Mouse (Mus musculus) thymus, postnatal 10 days (tissue): ENCODE results near the gene Gtf3c5.

Experiments used
- DNase-seq, 2 experiments: peaks; one replicate each; pipeline ENCODE4 v3.0.0; 2021; ENCODE audit warnings: low spot score in 2 of 2

Gene Gtf3c5

DNA sequence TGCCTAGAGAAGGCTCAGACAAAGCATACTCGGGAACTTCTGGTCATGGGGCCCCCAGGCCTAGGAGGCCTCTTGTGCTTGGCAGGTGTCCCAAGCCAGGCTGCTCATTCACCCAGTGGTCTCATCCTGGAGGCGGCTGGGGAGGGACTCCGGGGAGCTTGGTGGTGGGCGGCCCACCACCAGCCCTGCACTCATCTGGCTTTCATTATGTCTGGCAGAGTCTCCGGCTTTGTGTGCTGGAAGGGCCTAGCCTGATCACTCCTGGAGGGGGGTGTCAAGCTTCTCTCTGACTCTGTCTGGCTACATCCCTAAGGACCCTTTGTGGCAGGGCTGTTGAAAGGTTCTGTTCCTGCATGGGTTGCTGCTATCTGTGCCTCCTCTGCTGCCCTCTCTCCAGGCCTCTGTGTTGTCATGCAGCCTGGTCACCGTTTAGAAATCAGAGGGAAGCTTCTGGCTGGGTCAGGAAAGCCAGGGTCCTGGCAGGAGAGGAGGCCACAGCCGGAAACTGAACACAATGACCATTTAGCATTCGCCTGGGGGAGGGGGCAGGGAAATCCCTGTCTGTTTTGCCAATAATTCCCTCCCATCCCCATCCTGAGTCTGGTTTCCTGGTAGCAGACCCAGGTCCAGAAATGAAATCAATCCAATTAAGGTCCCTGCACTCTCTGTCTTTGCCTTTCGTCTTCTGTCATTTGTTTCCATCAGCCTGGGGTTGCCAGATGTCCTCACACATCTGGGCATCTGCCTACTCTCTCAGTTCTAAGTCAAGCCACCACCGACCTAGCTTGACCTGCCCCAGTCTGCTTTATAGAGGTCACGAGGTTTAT is 48.9 kb downstream of the Gtf3c5 start:
- no peak for DNase-seq

DNA sequence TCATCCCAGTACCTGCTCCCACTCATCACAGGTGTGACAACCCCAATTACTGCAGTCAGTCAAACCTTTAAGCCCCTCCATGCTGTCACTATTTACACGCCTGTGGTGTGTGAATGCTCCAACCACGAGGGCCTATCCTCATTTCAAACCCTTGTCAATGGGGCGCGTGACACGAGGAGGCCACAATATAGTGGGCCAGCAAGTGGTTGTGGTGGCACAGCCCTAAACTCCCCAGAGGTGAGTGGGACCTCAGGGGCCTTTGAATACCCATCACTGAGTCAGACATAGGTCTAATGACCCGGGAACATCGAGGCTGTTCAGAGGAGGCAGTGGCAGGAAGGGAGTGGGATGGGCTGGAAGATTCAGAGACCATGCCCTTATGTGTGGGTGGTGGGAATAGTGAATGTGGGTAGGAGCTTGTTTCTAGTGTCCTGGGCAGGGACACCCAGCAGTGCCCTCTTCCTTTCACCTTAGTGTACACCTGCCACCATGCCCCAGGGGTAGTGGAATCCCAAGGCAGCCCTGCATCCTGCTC is 49.6 kb downstream of the Gtf3c5 start:
- DNase-seq = no peak

DNA sequence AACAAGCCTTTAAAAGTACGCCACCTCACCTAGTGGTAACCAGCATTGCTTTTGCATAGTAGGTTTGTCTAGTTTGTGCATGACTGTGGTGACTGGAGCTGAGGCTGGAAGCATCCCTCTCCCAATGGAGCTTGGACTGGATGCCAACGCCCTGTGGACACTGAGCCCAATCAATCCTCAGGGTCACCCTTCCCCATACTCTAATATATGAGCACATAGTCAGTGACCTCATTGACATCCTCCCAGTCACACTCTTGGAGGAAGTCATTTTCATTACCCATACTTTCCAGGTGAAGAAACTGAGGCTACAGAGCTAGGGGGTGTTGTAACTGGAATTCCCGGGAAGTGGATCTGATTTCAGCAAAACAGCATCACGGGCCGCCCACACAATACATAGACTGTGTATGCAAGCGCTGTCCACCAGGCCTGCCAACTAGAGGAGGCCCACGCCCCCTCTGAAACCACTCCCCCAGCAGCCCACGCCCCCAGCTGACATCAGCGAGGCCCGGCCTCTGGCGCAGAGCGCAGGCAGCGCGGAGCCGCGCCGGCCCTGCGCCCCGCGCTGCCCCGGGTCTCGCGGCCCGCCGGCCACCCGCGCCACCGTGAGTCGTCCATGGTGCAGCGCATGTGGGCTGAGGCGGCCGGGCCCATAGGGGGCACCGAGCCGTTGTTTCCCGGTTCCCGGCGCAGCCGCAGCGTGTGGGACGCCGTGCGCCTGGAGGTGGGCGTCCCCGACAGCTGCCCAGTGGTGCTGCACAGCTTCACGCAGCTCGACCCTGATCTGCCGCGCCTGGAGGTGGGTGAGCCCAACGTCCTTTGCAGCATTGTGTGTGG is 50.4 kb downstream of the Gtf3c5 start:
- DNase-seq = peak; percentile 53 to 55

DNA sequence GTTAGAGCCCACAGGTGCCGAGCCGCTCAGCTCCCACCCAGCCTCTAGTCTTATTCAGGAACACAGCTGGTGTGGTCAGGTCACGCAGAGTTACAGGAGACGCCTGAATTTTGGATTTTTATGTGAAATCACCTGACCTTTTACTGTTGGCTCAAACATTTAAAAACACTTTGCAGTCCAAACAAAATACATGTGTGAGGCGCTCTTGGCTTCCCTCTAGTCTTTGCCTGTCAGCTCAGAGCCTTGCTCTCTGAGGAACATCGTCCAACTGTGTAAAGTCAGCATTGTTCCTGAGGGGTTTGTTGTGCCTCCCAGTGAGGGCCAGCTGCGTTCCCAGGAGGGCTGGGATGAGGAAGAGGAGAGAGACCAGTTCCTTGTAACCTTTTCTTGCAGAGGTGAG is 53.2 kb downstream of the Gtf3c5 start:
- DNase-seq = no peak

DNA sequence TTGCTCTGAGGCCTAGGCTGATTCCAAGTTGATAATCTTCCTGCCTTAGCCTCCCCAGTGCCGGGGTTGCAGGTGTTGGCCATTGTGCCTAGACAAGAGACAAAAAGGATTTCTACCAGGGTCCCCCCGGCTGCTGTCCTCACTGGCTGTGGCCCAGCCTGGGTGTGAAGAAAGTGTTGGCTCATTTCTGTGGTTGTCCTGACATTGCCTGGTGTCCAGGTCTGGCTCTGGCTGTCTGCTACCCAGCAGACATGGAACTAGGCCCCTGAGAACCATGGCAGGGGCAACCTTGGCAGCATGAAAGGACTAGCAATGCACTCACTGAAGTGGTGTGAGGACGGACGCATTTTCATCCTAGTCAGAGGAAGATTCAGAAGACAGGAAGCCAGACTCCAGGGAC is 53.7 kb downstream of the Gtf3c5 start:
- DNase-seq = no peak

GRCm38 (mm10) chr2:28528354-28528730 is 55.2 kb downstream of the Gtf3c5 start:
- DNase-seq = no peak

GRCm38 (mm10) chr2:28527436-28528353 is 55.9 kb downstream of the Gtf3c5 start:
- DNase-seq = no peak

DNA sequence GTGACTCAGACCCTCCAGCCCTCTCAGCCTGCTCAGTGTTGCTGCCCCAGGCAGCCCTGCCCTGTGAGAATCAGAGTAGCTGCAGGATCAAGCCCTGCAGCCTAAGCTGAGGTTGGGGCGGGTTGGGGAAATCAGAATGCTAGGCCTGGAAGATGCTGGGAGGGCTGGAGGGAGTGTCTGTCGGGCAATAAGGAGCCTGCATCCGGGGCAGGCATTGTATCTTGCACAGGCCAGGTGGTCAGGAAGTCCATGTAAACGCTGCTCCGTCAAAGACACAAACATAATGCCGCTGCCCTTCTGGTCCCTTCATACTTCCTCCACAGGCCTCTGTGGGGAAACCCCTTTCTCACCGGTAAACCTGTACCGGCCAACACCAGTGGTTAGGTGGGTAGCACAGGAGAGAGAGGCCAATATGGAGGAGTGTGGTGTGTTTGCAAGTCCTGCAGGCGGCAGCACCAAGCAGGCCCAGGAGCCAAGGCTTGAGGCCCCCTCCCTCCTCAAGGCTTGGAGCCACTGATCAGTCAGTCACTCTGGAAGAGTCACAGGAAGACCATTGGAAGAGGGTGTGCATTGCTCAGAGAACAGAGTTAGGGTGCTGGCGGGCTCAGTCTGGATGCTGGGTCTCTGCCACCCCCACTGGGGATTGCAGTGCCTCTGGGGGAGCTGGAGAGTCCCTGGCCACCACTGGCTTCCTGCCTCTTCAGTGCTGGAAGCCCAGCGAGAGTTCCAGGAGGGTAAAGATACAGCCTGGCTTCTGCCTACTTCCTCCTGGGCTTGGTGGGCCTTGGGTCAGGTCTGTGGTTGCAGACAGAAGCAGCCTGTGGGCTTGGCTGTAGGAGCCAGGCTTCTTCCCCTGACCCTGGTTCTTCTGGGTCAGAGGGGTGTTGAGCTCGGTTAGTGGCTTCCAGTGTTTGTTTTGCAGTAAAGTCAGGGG is 57.3 kb downstream of the Gtf3c5 start:
- DNase-seq = no peak

DNA sequence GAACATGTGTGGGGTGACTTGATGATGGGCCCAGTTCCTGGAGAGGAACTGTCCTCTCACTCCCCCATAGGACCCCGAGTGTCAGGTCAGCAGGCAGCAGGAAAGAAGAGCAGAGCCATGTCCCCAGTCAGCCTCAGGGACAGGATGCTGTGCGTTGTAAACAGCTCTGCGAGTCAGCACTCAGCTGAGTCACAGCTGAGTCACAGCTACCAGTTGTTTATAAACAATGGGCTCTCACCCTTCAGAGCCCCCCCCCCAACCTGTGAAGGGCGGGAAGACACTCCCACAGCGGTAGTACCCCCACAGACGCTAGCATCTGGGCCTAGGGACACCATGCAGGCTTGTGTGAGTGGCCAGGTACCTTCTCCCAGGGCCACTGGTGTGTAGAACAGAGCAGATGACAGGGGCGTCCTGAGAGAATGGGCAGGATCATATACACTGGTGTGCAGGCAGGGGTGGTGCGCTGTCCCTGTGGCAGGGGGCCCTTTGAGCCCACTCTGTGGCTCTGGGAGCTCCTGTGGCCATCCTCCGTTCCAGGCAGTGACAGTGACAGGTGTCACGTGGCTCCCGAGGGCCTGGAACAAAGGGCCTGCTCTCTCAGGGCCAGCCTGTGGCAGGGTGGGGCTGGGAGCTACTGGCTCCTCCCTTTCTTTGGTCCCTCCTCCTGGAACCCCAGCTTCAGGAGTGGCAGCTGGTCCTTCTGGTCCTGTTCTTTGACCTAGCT is 58.2 kb downstream of the Gtf3c5 start:
- DNase-seq = no peak

DNA sequence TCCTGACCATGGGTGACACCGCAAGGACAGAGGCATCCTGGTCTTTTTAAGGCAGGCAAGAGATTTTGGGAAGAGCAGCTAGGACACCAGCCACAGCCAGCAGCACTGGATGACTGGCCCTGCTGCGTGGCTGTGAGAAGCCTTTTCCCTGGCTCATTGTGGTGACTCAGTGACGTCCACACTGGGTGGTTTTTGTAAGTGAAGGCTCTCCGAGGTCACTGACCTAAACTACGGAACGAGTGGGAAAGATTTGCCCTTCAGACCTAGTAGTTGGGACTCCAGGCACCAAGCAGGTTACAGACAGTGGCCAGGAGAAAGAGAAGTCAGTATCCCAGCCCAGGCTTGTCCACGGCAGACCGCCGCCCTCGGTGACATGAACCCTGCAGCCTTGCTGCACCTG is 59.1 kb downstream of the Gtf3c5 start:
- DNase-seq = no peak

DNA sequence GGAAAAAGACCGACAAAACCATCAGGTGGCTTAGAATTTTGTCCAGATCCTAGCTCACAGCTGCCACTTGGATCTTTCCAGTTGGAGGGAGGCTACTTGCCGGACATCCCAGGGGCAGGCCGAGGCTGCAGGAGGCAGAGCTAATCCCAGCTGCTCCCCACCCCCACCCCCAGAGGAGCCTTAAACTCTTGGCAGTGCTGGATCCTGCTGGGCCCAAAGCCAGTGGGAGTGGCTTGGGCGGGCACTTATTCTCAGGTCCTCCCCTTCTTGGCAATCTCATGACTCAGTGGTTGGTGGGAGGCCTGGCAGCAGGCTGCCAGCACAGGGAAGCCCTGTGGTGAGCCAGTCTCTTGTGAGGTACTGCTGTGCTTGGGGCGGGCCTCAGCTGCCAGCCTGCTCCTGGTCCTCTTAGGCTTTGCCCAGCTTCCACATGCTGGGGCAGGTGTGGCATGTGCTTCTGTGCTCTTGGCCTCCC is 59.9 kb downstream of the Gtf3c5 start:
- no peak for DNase-seq

DNA sequence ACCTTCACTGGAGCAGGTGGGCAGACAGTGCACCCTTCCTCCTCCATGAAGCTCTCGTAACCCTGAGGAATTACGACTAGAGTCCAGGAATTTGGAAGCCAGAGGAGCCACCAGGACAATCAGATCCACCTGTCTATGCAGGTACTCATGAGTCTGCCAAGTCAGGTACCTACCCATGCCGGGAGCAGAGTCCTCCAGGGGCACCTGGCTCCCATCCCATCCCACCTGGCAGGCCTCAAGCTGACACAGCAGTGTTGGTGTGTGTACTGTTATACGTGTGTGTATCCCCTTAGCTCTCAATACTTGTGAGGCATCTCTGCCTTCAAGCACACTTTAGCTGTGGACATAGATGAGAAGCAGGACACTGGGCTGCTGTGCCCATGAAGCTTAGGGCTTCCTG is 61.4 kb downstream of the Gtf3c5 start:
- no peak for DNase-seq

DNA sequence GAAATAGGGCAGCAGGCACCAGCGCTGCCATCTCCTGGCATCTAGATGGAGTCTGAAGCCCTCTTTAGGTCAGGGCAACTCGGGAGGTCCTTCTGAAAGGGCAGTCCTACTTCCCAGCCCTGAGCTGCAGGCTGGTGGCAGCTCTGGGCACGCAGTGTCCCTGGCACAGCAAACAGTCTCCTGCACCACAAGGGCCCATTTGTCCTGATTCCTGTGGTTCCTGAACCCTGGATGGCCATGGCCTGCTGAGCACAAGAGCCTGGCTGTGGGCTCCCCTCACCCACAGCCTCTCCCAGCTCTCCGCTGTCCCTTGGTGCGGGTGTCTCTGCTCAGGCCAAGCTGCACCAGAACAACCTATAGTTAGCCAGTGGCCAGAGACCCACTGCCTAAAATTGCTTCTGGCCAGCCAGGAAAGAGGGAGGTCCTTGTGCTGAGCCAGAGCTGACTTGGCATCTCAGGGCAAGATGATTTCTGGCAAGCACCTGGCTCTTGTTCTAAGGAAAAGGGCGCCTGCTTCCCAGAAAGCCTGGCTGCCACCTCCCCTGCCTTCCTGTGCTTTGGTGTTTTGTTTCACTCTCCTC is 61.9 kb downstream of the Gtf3c5 start:
- no peak for DNase-seq

DNA sequence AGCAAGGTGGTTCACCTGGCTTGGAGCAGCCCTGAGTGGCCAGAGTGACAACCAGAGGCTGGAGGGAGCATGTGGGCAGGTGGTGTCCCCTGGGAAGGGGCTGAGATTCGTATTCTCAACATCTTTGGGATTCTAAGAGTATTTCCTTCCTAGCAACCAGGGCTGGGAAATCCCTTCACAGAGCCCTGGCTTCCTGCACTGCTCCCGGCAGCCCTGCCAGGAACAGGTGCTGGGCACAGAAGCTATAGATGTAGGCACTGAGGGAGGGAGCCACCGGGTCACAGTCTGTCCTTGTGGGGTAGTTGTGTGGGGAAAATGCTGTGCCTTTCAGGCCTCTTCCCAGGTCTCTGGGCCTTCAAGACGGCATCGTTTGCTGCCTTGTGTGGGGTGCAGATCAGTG is 63.0 kb downstream of the Gtf3c5 start:
- no peak for DNase-seq

- DNase-seq = no peak
Observed at GRCm38 (mm10) chr2:28518231-28518630, 65.3 kb downstream of the Gtf3c5 start.

DNA sequence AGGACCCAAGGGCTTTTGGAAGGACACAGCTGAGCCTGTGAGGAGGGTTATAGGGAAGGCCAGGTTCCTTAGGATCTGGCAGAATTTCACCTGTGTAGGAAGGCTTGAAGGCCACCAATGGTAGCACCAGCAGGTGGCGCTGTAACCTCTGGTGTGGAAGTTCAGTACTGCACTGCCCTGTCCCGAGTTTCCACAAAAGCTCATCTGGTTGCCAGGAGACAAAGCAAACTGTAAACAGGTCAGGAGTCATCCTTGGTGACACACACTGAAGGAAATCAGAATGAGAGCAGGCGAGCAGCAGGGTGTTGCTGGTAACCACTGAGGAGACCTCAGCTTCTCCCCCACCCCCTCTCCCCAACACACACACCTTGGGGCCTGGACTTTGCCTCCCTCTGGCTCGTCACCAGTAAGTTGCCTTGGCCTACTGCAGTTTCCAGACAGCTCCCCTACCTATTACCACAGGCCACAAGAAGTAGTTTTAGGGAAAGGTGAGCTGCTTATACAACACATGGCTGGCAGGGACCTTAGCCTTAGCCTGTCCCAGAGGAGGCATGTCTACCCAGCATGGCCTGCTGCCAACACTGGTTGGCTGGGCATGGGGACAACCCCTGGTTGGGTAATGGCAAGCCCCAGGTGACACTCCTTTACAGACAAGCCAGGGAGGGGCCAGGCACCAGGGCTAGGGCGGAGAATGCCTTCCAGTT is 66.2 kb downstream of the Gtf3c5 start:
- DNase-seq = peak; percentile 40 to 76
